Mouse (Mus musculus) erythroblast, embryonic 14.5 days (primary cell): ENCODE results near the gene Kdm4d.

Experiments used
- GATA1 ChIP-seq: IDR thresholded peaks from 2 replicates; pipeline ENCODE4 v1.6.1; 2012; ENCODE audit warnings: low read length, inconsistent platforms, mixed read lengths
- TAL1 ChIP-seq: IDR thresholded peaks from 3 replicates; pipeline ENCODE4 v1.6.1; 2012; ENCODE audit warnings: low read length, inconsistent platforms, mixed read lengths

GRCm38 (mm10) chr9:14440347-14440746 lies 59.9 kb downstream of the Kdm4d start:
- TF ChIP-seq TAL1 (no peak), GATA1 (no peak)
